Mouse (Mus musculus): ENCODE measurements around the gene Zkscan5. TPM values are rescaled to one million over a fixed set of nuclear protein-coding genes. Genes with fewer than 3 reads are reported as not detected.

Zkscan5 gene
- polyA plus RNA-seq, 1 experiment from 2014 or later: 14.1 TPM

GRCm38 (mm10) chr5:145249520-145249919 is 45.2 kb downstream of the Zkscan5 start:
- H3K36me3 ChIP-seq: peaks cover 53% of the 10 kb centered on the region
- no peaks in the 10 kb centered on the region for H3K27me3 ChIP-seq

More at GRCm38 (mm10) chr5:145249520-145249919, 45.2 kb downstream of the Zkscan5 start:
- Histone ChIP-seq H3K9me3 (no peaks in the 10 kb centered on the region), H3K27ac (no peak overlapping the region), H3K4me2 (no peak overlapping the region), H3K4me3 (no peak overlapping the region), H3K9ac (no peak overlapping the region), H3K4me1 (no peaks in the 10 kb centered on the region)
- no peak for ATAC-seq (ENCODE audit: borderline replicate concordance, extremely low read depth, low FRiP score, low TSS enrichment)
- WGBS: 92% methylated on average over 3 of the region's 3 CpGs

Other genes with a start within 250 kb of the Zkscan5 start
- gene Smurf1, start 238.7 kb upstream of the Zkscan5 start, polyA plus RNA-seq (2015; fragmentation: Nextera tagmentation; extraction: Ambion mirVana): 18.5 and 20.2 TPM in 2 replicates
- gene Gm4871, start 171.8 kb upstream of the Zkscan5 start, polyA plus RNA-seq (2015; fragmentation: Nextera tagmentation; extraction: Ambion mirVana): not detected in 2 replicates
- gene 1700018F24Rik, start 161.6 kb upstream of the Zkscan5 start, polyA plus RNA-seq (2015; fragmentation: Nextera tagmentation; extraction: Ambion mirVana): 0.14 TPM in 1 of 2 replicates, not detected in the other
- gene Arpc1a, start 120.7 kb upstream of the Zkscan5 start, polyA plus RNA-seq (2015; fragmentation: Nextera tagmentation; extraction: Ambion mirVana): 146 and 150 TPM in 2 replicates
- not detected in 2 replicates for gene Kpna7, start 120.5 kb upstream of the Zkscan5 start, polyA plus RNA-seq (2015; fragmentation: Nextera tagmentation; extraction: Ambion mirVana)
- gene Arpc1b, start 90.3 kb upstream of the Zkscan5 start, polyA plus RNA-seq (2015; fragmentation: Nextera tagmentation; extraction: Ambion mirVana): 359 and 378 TPM in 2 replicates
- 79.2 and 81.1 TPM in 2 replicates for gene Pdap1, start 64.3 kb upstream of the Zkscan5 start, polyA plus RNA-seq (2015; fragmentation: Nextera tagmentation; extraction: Ambion mirVana)
- 187 and 190 TPM in 2 replicates for gene Bud31, start 64.2 kb upstream of the Zkscan5 start, polyA plus RNA-seq (2015; fragmentation: Nextera tagmentation; extraction: Ambion mirVana)
- gene Ptcd1, start 37.5 kb upstream of the Zkscan5 start, polyA plus RNA-seq (2015; fragmentation: Nextera tagmentation; extraction: Ambion mirVana): 15.6 and 16.9 TPM in 2 replicates
- gene Cpsf4, start 37.3 kb upstream of the Zkscan5 start, polyA plus RNA-seq (2015; fragmentation: Nextera tagmentation; extraction: Ambion mirVana): 55.0 and 56.2 TPM in 2 replicates
- 691 and 724 TPM in 2 replicates for gene Atp5j2, start 12.5 kb upstream of the Zkscan5 start, polyA plus RNA-seq (2015; fragmentation: Nextera tagmentation; extraction: Ambion mirVana)
- gene Zkscan14, start 2.7 kb upstream of the Zkscan5 start, polyA plus RNA-seq (2015; fragmentation: Nextera tagmentation; extraction: Ambion mirVana): 7.6 and 9.8 TPM in 2 replicates
- 30.3 and 32.2 TPM in 2 replicates for gene Zfp655, start 27.2 kb downstream of the Zkscan5 start, polyA plus RNA-seq (2015; fragmentation: Nextera tagmentation; extraction: Ambion mirVana)
- gene Zscan25, start 75.9 kb downstream of the Zkscan5 start, polyA plus RNA-seq (2015; fragmentation: Nextera tagmentation; extraction: Ambion mirVana): 0.47 and 0.58 TPM in 2 replicates
- gene Cyp3a57, start 140.7 kb downstream of the Zkscan5 start, polyA plus RNA-seq (2015; fragmentation: Nextera tagmentation; extraction: Ambion mirVana): not detected in 2 replicates

Measured in lung, embryonic 15.5 days (tissue).